Mouse (Mus musculus): ENCODE results near the gene Col15a1.

Gene Col15a1

GRCm38 (mm10) chr4:47230498-47230897, 22.5 kb downstream of the Col15a1 start:
- DNase-seq (ENCODE audit: low spot score): no peak

- no peak for DNase-seq (ENCODE audit: low spot score)
Measured at GRCm38 (mm10) chr4:47231322-47231721, 23.4 kb downstream of the Col15a1 start.

GRCm38 (mm10) chr4:47233192-47233835, 25.4 kb downstream of the Col15a1 start:
- no peak for DNase-seq (ENCODE audit: low spot score)

GRCm38 (mm10) chr4:47234667-47235267, 26.8 kb downstream of the Col15a1 start:
- peak; percentile 72 for DNase-seq (ENCODE audit: low spot score)

GRCm38 (mm10) chr4:47235312-47235711, 27.4 kb downstream of the Col15a1 start:
- no peak for DNase-seq (ENCODE audit: low spot score)

- no peak for DNase-seq (ENCODE audit: low spot score)
Measured at GRCm38 (mm10) chr4:47236104-47236503, 28.1 kb downstream of the Col15a1 start.

GRCm38 (mm10) chr4:47237220-47237619, 29.3 kb downstream of the Col15a1 start:
- DNase-seq (ENCODE audit: low spot score): no peak

GRCm38 (mm10) chr4:47239114-47239513, 31.2 kb downstream of the Col15a1 start:
- DNase-seq (ENCODE audit: low spot score): no peak

GRCm38 (mm10) chr4:47240901-47241300, 32.9 kb downstream of the Col15a1 start:
- DNase-seq (ENCODE audit: low spot score): no peak

- DNase-seq (ENCODE audit: low spot score): no peak
Measured at GRCm38 (mm10) chr4:47242127-47242526, 34.2 kb downstream of the Col15a1 start.

- no peak for DNase-seq (ENCODE audit: low spot score)
Measured at GRCm38 (mm10) chr4:47244651-47245050, 36.7 kb downstream of the Col15a1 start.

GRCm38 (mm10) chr4:47245621-47246020, 37.7 kb downstream of the Col15a1 start:
- DNase-seq (ENCODE audit: low spot score): no peak

- DNase-seq (ENCODE audit: low spot score): no peak
Measured at GRCm38 (mm10) chr4:47246811-47247210, 38.9 kb downstream of the Col15a1 start.

- no peak for DNase-seq (ENCODE audit: low spot score)
Measured at GRCm38 (mm10) chr4:47247574-47247973, 39.6 kb downstream of the Col15a1 start.

- DNase-seq (ENCODE audit: low spot score): no peak
Measured at GRCm38 (mm10) chr4:47249193-47249592, 41.2 kb downstream of the Col15a1 start.

- no peak for DNase-seq (ENCODE audit: low spot score)
Measured at GRCm38 (mm10) chr4:47251069-47251468, 43.1 kb downstream of the Col15a1 start.

- DNase-seq (ENCODE audit: low spot score): no peak
Measured at GRCm38 (mm10) chr4:47251693-47252435, 43.9 kb downstream of the Col15a1 start.

- DNase-seq (ENCODE audit: low spot score): no peak
Measured at GRCm38 (mm10) chr4:47252627-47253026, 44.7 kb downstream of the Col15a1 start.

GRCm38 (mm10) chr4:47255641-47256040, 47.7 kb downstream of the Col15a1 start:
- peak; percentile 41 for DNase-seq (ENCODE audit: low spot score)

GRCm38 (mm10) chr4:47258201-47258600, 50.2 kb downstream of the Col15a1 start:
- no peak for DNase-seq (ENCODE audit: low spot score)

GRCm38 (mm10) chr4:47261049-47261448, 53.1 kb downstream of the Col15a1 start:
- DNase-seq (ENCODE audit: low spot score): no peak

- DNase-seq (ENCODE audit: low spot score): no peak
Measured at GRCm38 (mm10) chr4:47261919-47262318, 54.0 kb downstream of the Col15a1 start.

- no peak for DNase-seq (ENCODE audit: low spot score)
Measured at GRCm38 (mm10) chr4:47265555-47265954, 57.6 kb downstream of the Col15a1 start.

Data from urinary bladder, postnatal 10 days (tissue).